Mouse (Mus musculus) yolk sac, embryonic 10.5 days (tissue): ENCODE results near the gene Dkc1.

Experiments
- DNase-seq: peaks from one replicate; pipeline ENCODE4 v3.0.0-alpha.2; 2017; ENCODE audit warnings: low spot score

The Dkc1 gene

DNA sequence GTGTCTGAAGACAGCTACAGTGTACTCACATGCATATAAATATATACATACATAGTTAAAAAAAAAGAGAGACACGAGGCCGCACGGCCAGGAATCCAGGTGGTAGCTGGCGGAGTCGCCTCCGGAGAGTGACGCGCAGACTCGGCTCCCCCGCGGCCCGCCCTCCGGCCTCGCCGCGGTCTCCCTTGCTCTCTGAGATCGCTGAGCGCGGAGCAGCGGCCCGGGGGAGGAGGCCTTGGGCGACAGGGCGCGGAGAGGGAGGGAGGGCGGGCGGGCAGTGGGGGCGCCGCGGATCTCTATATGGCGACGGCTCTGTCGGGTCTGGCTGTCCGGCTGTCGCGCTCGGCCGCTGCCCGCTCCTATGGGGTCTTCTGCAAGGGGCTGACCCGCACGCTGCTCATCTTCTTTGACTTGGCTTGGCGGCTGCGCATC lies 47.5 kb downstream of the Dkc1 start:
- DNase-seq = peak; percentile 9

DNA sequence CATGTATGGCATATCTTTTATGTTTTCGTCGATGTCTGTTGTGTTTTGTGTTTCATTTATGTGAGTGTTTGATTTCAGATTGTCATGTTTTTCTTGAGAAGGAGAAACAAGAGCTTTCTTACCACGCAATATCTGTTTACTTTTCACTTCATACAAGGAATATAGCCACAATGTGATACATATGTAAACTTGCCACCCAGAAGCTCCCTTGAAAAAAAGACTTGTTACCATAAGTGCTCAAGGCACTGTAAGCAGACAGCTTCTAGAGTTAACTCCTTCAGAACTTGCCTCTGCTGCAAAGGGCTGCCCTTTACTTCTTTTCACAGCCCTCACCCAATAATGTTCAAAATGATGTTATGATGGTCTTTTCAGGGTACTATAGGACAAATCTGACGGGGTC lies 52.8 kb downstream of the Dkc1 start:
- DNase-seq = no peak

- DNase-seq = no peak
Observed at GRCm38 (mm10) chrX:75150304-75150703, 54.6 kb downstream of the Dkc1 start.

DNA sequence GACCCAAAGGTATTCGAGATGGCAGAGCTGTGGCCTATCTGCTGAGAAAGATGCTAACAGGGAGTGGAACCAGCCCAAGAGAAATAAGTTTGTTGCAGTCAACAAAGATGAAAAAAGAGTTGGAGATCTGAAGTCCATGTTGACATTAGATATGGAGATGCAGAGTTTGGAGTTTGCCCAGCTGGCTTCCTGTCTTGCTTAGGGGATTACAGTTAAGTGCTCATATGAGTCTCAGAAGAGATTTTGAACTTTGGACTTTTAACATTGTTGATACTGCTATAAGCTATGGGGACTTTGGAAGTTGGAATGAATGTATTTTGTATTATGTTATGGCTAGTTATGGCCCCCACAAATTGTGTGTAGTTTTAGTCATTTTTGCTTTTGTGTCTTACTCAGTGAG lies 56.6 kb downstream of the Dkc1 start:
- no peak for DNase-seq

- peak; percentile 31 for DNase-seq
Observed at GRCm38 (mm10) chrX:75155576-75156243, 60.1 kb downstream of the Dkc1 start.
